Mouse (Mus musculus) left cerebral cortex, postnatal 10 days (tissue): Measurements from ENCODE around the gene Cbln3. TPM values are rescaled to one million over a fixed set of nuclear protein-coding genes. Genes with fewer than 3 reads are reported as not detected.

Experiments
- DNase-seq, 2 experiments: peaks; one replicate each; pipeline ENCODE4 v3.0.0; 2021 to 2022; ENCODE audit warnings: low spot score in 2 of 2, mixed read lengths in 1 of 2; ENCODE audit errors: extremely low spot score in 1 of 2
- intact Hi-C: fragments of 180-260 bp; cut with DNase I; formaldehyde crosslinking; loops from one replicate; pipeline ENCODE4 v1.15.1; 2025
- total RNA-seq, 2 experiments: library from RNA; stranded (reverse); gene quantifications; 2 replicates each; pipeline ENCODE4 v1.2.3; 2021

Gene Cbln3
- total RNA-seq, 2 experiments from 2014 or later, result 0.28 to 0.65 TPM

DNA sequence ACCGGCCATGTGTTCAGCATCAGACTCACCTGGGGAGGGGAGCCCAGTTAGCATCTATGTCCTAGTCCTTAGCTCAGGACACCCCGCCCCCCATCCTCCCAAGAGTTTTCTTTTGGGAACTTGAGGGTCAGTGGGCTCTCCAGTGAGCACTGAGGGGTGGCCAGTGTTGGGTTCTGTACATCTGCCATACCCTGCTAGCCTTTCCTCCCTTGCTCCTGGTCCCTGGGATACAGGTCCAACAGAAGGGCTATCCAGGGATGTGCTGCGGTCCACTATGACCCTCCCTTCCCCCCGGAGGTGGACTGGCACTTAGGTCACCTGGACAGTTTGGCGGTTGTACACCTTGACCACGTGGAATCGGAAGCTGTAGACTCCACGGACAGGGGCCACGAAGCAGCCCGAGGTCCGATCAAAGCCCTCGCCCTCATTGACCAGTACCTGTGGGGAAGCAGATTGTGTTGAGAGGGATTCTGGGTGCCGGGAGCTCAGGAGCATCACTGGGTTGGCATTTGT, 987 bp downstream of the Cbln3 start:
- intact Hi-C loops, result no loop called here
- DNase-seq, result no peak

DNA sequence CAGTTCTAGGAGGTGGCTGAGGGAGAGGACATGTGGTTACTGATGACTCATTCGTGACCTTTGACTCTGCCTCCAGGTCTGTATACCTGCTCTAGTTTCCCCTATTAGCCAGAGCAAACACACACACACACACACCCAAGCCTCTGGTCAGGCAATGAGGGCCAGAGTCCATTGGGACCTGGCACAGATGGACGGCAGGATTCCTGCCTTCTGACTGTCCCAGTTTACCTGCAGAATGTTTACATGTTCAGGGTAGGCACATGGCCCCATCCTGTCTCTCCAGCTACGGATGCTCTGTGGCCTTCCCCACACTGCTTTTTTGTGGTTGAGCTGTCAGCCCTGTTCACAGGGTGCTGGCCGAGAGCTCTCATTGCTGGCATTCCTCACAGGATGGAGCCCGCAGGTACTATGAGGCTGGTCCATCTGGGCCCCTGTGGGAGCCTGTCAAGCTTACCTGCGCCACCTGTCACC, 2.0 kb downstream of the Cbln3 start:
- DNase-seq, result no peak
- intact Hi-C loops, result no loop called here

DNA sequence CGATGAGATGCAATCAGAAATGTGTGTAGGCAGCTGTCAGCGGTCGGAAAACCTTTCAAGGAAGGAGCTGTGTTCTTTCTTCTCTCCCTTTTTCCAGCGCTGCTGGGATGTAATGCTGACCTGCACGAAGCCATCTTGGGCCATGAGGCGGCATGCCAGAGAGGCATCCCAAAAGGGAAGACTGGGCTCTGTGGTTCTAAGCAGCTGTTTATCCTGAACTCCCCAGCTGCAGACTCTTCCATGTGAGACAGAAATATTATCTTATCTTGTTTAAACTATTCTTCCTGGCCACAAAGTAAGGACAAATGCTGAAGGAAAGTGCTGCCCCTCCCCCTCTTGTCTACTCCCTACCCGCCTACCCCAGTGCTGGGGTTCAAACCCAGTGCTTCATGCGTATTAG, 3.2 kb downstream of the Cbln3 start:
- intact Hi-C loops, result no loop called here

DNA sequence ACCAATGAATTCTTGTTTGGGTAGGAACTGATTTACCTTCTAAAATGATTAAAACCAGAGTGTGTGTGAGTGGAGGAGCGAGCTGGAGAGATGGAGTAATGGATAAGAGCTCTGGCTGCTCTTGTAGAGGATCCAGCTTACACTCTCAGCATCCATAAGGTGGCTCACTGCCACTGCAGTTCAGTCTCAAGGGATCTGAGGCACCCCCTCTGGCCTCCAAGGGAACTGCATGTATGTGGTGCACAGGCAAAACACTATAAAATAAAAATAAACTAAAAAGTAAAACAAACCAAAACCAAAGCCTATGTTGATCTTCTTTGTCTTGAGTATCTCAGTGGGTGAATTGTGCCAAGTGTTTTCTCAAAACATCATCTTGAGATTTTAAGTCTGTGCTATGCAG, 4.6 kb downstream of the Cbln3 start:
- DNase-seq, result peak; percentile 75 to 88
- intact Hi-C loops, result no loop called here

More for the DNA sequence above, 3.2 kb downstream of the Cbln3 start:
- DNase-seq, result no peak

DNA sequence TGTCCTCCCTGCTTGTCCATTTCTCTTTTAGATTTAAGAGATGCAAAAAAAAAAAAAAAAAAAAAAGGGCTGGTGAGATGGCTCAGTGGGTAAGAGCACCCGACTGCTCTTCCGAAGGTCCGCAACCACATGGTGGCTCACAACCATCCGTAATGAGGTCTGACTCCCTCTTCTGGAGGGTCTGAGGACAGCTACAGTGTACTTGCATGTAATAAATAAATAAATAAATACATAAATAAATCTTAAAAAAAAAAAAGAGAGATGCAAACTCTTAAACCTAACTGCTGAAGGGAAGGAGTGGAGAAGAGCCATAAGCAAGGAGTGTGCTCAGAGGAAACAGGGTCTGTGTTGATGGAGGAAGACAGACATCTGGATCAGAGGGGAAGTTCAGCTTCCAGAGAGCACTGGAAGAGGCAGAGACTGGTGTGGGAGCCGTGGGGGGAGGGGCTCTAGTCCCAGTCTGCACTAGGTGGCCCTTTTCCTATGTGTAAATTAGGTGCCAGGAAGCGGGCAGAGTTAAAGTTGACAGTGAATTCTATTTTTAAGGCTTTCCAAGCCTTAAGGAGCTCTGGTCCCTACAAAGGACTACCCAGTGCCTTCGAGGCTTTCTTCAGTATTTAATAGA, 5.8 kb downstream of the Cbln3 start:
- DNase-seq, result no peak
- intact Hi-C loops, result no loop called here

DNA sequence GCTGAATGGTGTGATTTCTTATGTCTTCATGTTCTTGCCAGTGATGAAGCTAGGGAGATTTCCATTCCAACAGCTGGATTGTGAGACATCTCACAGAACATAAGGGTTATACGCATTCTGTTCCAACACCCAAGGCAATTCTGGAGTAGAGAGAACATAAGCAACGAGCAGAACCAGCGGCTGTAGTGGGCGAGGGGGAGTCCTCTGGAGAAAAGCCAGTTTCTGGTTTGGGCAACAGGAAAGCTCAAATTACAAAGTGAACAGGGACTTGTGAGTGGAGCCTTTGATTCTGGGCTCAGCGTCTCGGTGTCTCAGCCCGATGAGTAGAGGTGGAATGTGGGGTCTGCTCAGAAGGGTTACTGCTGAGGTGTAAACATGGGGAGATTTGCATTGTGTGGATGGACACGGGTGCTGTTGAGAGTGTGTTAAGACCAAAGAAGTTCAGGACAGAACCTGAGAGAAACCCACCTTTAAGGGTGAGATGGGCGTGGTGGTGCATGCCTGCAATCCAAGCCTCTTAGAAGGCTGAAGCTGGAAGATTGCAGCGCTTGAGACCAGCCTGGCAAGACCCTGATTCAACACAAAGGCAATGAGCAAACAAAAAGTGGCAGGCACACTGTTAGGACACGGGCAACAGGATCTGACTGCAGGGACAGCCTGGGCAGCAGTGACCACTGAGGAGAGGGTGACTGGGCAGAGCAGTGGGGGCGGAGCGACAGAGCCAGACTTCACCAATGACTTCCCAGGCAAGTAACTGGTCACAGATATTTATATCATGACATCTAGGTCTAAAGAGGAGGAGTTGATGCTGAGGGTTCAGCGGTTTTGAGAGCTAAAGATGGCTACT, 6.5 kb downstream of the Cbln3 start:
- intact Hi-C loops, result no loop called here

DNA sequence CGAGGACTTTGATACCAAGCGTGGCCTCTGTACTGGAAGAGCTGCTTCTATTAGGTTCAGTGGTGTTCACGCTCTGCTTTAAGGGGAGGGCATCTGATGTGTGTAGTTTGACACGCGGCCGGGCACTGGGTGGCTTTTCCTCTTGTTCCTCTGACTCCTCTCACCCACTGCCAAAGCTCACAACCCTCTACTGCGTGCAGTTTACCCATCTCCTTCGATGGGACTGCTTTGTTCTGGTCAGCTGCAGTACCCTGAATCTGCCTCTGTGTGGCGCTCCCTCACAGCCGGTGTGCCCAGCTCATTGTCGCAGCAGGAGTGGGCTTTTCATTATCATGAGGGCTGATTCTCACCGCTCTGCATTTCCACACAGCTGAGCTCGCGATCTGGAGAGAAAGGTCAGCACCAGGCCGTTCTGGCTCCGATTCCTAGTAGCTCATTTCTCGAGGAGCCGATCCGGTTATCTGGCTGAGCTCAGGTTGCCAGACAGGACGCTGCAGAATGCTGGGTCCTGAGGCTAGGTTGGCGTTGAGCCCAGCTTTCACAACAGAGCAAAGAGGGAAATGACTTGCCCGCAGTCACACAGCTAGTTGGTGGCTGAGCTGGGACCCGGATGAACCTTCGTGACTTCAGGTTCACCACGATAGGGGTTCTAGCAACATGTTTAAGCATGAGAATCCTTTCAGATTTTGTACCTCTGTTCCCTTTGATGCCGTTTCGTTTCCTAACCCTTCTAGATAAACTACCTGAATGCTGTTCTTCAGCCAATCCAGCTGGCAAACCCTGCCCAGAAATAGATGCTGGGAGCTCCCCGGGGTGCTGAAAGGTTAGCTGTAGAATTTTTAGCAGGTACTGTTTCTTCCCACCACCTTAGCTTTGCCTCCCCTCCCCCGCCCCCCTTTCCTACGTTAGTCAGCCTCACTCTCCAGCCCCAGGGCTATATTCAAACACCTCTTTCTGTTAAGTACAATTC, 10.2 kb downstream of the Cbln3 start:
- intact Hi-C loops, result loop anchor here (5.0 kb wide), 1 partner anchor 43 kb away; no protein-coding TSS in a partner anchor

More for the DNA sequence above, 6.5 kb downstream of the Cbln3 start:
- DNase-seq, result no peak

DNA sequence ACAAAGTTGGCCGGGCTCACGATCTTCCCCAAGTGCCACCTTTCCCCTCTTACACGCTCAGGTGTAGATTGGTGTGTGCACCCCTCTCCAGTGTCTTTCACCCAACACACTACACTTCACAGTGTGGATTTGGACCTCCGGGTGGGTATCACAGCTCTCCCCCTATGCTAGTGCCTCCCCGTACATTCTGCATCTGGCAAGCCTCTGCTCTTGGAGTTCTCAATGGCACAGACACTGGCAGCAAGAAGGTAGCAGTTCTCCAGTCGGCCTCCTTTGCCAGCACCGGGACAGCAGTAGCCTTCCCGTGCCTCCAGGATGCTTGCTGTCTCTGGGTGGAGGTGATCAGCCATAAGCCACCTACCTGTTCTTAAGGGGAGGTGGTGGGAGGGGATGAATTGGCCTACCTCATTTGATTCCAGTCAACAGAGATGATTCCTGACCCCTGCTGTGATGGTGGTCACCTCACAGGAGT, 10.9 kb downstream of the Cbln3 start:
- intact Hi-C loops, result loop anchor here (5.0 kb wide), 1 partner anchor 44 kb away; no protein-coding TSS in a partner anchor

More for the DNA sequence above, 10.2 kb downstream of the Cbln3 start:
- DNase-seq, result peak; percentile 61 to 82

DNA sequence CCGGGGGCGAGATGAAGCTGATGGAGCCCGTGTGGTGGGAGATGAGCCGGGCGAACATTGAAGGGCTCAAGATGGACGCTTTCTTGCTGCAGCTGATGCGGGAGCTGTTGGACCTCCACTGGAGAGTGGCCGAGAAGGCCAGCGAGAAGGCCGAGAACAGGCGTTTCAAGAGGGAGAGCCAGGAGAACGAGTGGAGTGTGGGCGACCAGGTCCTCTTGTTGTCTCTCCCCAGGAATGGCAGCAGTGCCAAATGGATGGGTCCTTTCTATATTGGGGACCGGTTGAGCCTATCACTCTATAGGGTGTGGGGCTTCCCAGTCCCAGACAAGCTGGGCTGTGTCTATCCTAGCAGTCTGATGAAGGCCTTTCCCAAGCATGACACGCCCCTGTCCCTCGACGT, 11.6 kb downstream of the Cbln3 start:
- no peak for DNase-seq
- intact Hi-C loops, result loop anchor here (5.0 kb wide), 1 partner anchor 45 kb away; no protein-coding TSS in a partner anchor

More for the DNA sequence above, 10.9 kb downstream of the Cbln3 start:
- DNase-seq, result no peak

DNA sequence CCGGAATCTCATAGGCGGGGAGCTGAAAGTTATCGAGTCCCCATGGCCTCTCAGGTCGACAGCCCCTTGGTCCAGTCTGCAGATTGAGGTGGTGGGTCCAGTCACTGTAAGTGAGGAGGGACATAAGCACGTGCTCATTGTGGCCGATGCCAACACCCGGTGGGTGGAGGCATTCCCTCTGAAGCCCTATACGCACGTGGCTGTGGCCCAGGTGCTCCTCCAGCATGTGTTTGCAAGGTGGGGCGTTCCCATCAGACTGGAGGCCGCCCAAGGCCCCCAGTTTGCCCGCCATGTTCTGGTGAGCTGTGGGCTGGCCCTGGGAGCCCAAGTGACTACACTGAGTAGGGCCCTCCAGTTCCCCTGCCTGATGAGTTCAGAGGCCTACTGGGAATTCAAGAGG, 12.2 kb downstream of the Cbln3 start:
- intact Hi-C loops, result loop anchor here (5.0 kb wide), 1 partner anchor 45 kb away; no protein-coding TSS in a partner anchor
- DNase-seq, result no peak

DNA sequence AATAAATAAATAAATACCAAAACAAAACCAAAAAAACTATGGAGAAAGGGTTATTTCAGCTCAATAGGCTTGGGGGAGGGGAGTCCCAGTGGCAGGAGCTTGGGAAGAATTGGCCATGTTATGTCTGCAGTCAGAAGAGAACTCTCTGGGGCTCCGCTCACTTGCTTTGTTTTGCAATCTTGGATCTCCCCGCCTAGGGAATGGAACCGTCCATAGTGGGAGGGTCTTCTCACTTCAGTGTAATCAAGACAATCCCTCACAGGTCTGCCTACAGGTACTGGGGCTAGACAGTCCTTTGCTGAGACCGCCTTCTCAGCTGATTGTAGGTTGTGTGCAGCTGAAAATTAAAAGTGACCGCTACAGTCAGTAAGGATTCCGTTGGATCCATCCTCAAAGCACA, 14.7 kb downstream of the Cbln3 start:
- no peak for DNase-seq
- intact Hi-C loops, result no loop called here

DNA sequence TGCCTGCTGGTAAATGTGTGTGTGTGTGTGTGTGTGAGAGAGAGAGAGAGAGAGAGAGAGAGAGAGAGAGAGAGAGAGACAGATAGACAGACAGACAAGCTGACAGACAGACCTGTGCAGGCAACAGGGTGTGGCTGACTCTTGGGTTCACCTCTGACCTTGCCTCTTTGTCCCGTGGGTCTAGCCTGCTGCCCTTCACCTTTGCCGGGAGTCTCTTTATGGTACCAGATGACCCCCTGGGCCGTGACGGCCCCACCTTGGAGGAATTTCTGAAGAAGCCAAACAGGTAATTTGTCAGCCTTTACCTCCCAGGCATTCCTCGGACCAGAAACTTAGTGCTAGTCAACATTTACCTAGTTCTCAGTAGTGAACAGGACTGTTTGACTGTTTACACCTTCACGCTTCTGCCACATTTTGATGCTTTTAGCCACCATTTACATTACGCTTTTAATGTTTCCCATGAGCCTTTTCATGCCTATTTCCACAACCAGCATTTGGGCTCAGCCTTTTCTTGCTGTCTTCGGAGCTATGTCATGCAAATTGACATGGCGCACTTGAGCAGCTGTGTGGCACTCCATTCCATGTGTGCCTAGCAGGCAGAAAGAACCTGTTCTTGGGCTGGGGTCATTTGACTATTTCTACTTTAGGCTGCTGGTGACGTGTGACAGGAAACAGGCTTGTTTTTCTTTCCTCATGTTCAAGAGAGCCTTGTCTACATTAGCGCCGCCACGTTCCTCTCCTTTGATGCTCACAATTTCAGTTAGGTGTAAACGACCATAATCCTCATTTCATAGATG, 15.8 kb downstream of the Cbln3 start:
- no peak for DNase-seq
- intact Hi-C loops, result no loop called here

DNA sequence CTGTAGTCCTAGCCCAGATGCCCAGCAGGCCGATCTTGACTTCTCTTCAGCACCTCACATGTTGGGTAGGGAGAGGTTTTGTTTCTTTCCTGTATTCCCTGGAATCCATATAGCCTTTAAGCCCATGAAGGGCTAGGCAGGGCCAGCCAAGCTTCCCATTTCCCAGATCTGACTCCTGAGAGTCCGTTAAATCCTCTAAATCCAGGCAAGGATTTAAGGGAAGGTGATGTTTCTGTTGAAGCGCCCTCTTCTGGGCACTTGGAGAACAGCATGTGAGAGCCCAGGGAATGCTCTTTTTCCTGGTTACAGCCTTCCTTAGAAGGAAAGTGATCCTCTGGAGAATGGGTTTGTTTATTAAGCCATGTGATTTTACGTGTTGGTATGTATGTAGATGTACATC, 17.2 kb downstream of the Cbln3 start:
- intact Hi-C loops, result no loop called here
- DNase-seq, result peak in 1 of 2 experiments; percentile 56

DNA sequence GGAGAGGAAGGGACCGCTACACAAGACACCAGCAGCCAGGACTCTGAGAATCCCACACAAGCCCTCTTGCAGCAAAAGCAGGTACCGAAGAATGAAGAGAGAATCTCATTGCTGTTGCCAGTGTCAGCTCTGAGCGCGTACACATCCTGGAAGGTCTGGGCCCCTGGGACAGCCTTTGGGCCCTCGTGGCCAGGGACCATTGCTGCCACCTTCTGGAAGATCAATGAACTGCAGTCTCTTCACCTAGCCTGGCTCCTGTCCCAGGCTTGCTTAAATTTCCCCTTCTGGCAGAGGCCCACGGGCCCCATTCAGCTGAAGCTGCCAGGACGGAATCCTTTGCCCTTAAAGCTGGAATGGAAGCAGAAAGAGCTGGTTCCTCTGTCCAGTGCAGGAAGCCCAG, 20.4 kb downstream of the Cbln3 start:
- DNase-seq, result peak; percentile 39 to 76
- intact Hi-C loops, result loop anchor here (5.0 kb wide), 1 partner anchor 41 kb away; the partner anchor contains the start of gene Nfatc4

DNA sequence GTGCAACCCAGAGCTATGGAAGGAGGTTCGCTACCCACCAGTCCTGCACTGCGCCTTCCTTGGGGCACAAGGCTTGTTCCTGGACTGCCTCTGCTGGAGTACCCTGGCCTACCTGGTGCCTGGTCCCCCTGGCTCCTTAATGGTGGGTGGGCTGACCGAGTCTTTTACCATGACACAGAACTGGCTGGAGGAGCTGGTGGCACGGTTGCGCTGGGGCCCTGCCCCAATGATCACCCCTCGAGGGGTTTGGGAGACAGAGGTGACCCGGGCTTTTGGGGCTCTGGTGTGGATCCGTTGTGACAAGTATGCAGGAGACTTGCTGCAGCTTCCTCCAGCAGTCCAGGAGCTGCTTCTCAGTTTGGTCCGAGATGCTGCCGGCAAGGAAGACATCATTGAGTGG, 21.2 kb downstream of the Cbln3 start:
- intact Hi-C loops, result loop anchor here (5.0 kb wide), 1 partner anchor 41 kb away; the partner anchor contains the start of gene Nfatc4
- no peak for DNase-seq

DNA sequence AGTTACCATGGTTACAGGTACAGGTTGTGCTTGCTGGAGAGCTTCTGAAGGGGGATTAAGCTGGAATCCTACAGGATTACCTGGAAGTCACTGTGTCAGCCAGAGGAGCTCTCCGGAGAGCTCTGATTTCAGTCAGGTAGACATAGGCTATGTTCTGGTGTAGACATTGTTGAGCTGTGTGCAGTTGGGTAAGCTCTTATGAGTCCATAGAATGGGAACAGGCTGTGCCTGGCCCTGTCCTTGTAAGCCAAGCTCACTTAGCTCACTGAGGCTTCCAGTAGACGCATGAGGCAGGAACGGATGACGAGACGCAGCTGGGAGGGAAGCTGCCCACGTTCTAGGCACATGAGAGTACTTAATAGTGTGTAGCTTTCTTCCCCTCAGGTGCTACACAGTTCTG, 22.0 kb downstream of the Cbln3 start:
- intact Hi-C loops, result loop anchor here (5.0 kb wide), 1 partner anchor 40 kb away; the partner anchor contains the start of gene Nfatc4
- DNase-seq, result no peak

DNA sequence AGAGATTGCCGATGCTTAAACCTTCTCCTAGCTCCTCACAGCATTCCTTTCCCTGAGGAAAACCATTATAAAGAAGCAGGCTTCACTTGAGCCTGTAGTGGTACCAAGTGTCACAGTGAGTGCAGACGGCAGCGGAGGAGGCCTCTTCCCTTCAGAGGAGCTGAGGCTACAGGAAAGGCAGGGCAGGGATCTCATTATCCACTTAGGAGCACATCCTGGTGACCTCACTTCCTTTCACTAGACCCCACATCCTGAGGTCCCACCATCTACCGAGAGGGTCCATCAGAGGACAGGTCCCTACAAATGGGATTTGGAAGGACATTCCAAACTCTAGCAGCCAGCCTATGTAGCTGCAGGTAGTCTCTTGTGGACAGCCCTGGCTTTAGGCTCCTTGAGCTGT, 26.6 kb downstream of the Cbln3 start:
- intact Hi-C loops, result no loop called here
- no peak for DNase-seq
